Mouse (Mus musculus): ENCODE results near the gene C1qtnf6. TPM values are rescaled to one million over a fixed set of nuclear protein-coding genes. Genes with fewer than 3 reads are reported as not detected.
A peak's percentile ranks its signal among the peaks of the same experiment; 100 is the strongest.

C1qtnf6 gene
- total RNA-seq, 1 experiment from 2014 or later: 0.50 TPM

DNA sequence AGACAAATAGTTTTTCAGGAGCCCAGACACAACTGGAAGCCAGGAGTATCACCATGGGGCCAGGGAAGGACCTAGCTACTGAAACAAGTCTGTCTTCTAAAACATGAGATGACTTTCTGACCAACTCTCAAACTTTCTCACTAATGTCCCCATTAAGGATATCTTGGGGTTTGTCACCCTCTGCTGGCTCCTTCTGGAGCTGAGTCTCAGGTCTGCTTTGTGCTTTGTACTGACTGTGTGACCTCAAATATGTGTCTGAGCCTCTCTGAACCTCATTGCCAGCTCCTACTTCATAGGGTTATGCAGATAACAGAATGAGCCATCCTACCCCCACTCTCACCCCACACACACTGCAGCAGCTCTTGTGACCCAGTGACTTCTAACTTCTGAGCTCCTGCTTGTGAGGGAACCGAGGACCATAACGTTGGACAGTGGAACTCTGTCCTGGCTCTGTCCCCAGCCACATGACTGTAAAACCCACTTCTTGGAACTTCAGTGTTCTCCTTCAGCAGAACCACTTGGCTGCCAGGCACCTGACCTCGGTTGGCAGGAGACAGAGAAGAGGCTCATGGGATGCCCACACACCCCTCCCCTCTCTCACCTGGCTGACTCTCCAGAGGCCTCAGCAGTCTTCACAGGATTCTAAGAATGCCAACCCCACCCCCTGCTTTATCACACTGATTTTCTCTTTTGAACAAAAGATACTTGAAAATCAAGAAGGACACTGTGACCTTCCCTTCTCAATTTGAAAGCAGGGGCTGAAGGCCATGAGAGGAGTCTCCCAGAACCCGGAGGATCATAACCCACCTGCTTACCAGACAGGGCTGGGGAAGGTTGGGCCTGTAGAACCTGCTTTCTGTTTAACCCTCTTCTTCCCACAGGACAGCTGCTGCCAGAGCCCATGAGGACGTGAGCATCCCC, 16.5 kb upstream of the C1qtnf6 start:
- ATAC-seq (replicated peaks; ENCODE audit: low read depth, poor library complexity, severe bottlenecking): peak; percentile 52

DNA sequence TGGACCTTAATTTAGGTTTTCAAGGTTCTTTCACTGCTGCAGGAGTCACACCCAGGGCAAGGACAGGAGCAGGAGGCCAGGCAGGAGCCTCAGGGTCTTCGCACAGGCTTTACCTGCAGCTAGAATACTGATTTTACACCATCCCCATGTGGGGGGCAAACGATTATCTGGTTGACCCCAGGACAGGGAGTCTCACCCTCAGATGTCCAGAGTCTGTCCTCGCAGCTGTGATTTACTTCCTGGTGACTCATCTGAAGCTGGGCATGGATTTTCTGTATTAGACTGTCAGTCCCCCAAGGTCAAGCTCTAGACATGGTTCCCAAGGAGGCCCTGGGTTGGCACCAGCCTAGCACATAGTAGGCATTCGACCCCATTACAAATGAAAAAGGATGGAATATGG, 14.8 kb upstream of the C1qtnf6 start:
- ATAC-seq (replicated peaks; ENCODE audit: low read depth, poor library complexity, severe bottlenecking): no peak

DNA sequence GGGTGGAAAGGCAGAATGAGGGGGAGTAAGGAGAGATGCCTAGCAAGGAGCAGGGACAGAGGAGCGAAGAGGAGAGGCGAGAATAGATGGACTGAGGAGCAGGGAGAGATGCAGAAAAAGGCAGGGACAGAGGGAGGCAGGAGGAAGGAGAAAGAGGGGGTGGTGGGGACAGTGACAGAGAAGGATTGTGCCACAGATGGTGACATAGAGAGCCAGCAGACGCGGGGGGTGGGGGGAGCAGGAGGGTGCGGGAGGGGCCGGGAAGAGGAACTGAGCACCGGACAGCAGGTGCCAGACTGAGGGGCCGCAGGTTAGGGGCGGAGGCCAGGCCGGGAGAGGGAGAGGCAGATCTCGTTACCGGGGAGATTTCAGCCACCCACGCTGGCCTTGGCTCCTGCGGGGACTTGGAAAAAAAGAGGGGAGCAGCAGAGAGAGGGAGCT, 13.4 kb upstream of the C1qtnf6 start, which contains the start of gene Sstr3:
Gene Sstr3, minus strand, starts transcription at position 125 of the 441 bp plus-strand sequence.
- no peak for ATAC-seq (replicated peaks; ENCODE audit: low read depth, poor library complexity, severe bottlenecking)

DNA sequence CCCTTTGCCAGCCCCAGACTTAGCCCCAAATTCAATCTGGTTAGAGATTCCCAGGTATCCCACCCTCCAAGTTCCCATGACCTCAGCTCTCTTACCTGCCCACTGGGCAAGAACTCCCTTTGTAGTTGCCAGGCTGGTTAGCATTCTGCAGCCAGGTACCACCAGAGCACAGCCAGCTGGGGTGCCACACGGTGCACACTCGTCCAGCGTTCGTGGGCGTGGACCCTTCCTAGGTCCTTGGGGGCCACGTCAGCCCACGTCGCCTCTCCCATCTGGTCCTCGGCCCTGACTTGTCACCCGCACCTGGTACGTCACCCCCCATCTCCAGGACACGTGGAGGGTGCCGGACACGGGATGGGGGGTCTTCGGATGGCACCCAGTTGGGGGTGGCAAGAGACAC, 12.8 kb upstream of the C1qtnf6 start:
- no peak for ATAC-seq (replicated peaks; ENCODE audit: low read depth, poor library complexity, severe bottlenecking)

DNA sequence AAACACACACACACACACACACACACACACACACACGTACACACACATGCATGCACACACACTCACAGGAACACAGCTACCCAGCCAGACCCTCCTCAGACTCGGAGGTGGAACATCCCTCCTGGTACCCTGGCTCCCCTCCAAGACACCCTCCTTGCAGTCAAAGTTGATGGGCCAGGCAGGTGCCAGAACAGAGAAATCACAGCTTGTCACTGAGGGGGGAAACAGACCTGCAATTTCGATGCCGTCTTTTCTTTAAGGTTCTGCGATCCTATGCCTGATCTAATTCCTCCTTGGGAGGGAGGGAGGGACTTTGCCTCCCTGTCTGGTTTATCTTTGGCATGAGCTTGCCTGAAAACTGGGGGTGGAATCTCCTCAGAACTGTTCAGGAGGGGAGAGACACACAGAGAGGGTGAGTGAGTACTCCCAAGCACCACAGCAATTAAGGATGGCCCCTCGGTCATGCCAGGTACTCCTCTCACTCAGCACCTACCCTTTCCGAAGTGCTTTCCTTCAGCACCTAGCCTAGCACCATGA, 11.6 kb upstream of the C1qtnf6 start:
- no peak for ATAC-seq (replicated peaks; ENCODE audit: low read depth, poor library complexity, severe bottlenecking)

DNA sequence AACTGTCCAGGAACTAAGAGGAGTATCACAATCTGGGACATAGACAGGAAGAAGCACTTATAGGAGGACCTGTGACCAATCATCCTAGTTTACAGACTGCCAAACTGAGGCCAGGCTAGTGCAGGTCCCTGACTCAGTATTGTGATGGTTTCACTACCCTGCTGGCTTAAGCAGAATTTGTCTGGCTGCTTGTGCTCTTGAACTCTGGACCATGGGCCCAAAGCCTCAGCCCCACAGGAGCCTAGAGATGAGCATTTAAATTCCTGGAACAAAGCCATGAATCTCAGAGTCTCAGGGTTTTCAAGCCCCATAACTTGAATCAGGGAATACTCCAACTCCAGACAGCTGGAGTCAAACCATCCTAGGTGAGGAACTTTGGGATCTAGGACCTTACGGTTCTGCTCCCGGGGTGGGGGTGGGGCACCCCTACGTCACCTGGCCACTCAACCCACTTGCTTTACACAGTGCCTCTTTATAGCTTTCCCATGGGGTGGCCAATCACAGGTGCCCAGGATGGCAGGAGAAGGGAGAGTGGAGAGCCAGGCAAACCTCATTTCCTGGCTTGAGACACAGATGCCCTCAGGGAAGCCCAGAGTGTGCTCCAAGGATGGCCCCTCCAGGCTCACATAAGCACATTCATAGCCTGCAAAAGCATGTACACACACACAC, 11.0 kb upstream of the C1qtnf6 start:
- ATAC-seq (replicated peaks; ENCODE audit: low read depth, poor library complexity, severe bottlenecking): no peak

DNA sequence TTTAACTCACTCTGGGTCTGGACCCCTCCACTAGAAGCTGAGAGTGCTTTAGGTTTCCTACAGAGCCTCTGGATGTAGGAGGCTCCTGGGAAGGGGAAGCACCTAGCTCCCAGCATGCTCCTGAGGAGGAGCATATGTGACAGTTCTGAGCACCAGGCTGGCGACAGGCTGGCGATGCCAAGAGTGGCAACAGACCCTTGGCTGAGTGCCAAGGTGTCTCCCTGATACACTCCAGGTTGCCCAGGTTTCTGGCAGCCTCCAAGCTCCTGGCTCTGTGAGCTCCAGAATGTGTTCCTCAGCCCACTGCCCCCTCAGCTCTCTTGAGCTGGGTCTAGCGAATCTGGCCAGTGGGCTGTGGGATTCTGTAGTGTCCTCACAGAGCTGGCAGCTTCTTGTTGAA, 10.4 kb upstream of the C1qtnf6 start:
- no peak for ATAC-seq (replicated peaks; ENCODE audit: low read depth, poor library complexity, severe bottlenecking)

DNA sequence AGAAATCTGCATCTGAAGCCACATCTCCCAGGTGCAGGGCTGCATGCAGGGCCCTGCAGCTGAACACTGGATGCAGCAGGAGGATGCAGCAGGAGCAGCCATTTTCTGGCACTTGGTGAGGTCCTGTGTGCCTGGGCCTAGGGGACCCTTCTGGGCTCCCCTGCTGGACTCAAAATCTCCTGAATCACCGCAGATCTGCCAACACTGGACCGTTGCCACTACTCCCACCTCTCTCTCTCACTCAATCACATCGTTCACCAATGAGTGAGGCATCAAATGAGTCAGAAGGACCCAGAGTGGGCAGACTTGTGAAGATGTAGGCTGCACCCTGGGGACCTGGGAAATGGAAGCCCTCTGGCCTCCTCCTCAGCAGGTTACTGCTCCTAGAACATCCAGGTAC, 9.8 kb upstream of the C1qtnf6 start:
- no peak for ATAC-seq (replicated peaks; ENCODE audit: low read depth, poor library complexity, severe bottlenecking)

DNA sequence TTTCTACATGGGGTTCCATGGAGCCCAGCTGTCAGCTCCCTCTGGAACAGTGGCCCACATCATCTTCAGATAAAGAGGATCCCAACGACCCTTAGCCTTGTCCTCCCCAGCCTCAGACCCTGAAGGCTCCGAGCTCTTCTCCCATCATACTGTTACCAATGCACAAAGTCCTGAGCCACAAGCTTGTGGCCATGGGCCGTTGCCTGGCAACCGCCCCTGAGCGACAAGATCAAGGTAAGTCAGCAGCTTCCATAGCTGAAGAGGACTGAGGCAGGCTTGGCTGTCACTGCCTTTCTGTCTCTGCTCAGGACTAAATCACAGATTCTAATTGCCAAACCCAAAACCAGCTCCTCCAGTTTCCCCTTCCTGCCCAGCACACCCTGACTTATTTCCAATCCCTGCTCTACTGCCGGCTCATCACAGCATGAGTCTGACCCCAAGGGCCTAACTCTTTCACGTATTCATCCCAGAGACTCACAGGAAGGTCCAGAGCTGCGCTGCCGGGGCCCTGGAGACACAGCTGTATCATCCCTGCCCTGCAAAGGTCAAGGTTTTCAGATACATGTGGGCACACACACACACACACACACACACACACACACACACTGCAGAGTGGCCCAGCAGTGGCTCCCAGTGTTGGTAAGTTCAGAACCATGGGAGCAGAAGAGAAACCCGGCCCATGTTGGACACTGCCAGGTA, 4.7 kb upstream of the C1qtnf6 start:
- no peak for ATAC-seq (replicated peaks; ENCODE audit: low read depth, poor library complexity, severe bottlenecking)

DNA sequence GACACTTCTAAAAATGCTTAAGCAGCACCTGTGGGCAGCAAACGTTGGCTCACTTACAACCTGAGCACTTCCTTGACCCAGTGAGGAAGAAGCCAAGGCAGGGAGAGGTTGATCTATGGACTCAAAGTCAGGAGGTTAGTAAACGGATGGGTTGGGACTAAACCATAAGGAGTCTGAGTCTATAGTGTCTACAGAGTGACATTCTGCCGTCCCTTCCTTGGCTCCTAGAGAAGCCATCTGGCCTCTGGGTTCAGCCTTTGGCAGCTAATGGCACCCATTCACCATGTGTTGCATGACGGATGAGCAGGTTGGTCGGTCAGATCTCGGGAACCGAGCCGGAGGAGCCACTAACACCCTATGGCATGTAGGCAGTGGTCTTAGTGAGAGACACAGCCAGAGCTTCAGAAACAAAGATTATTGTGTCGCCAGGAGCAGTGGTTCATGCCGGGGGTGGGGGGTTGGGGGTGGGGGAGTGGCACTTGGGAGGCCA, 2.2 kb upstream of the C1qtnf6 start:
- ATAC-seq (replicated peaks; ENCODE audit: low read depth, poor library complexity, severe bottlenecking): no peak

DNA sequence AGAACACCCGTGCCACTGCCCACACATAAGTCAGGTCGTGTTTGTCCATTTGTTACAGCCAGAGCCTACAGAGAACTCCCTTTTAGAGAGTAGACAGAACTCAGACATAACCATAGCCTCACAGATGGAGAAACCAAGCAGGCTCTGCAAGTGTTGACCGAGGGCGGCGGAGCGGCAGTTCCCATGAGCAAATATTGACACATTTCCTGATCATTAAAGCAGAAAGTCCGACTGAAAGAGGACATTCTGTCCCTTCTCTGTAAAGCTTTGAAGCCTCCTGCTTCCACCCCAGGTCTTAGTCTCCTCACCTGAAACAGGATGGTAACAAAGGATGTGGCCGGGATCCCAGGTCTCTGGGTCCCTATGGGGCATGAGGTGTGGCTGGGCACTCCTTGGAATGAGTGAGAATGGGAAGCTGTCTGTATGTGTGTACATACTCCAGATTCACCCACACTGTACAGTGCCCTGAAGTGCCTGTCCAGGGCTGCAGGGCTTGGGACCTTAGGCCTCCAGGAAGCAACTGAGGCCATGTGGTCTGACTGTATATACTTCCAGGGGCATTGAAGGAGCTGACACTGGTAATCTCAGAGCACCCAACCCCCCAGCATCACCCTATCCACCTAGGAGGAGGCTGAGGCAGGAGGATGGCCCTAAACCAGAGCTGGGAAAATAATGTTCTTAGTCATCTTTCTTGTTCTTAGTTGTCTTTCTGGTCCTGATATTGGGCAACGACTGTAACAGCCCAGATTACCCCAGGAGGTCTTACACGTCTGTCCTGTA, 1.5 kb upstream of the C1qtnf6 start:
- no peak for ATAC-seq (replicated peaks; ENCODE audit: low read depth, poor library complexity, severe bottlenecking)

DNA sequence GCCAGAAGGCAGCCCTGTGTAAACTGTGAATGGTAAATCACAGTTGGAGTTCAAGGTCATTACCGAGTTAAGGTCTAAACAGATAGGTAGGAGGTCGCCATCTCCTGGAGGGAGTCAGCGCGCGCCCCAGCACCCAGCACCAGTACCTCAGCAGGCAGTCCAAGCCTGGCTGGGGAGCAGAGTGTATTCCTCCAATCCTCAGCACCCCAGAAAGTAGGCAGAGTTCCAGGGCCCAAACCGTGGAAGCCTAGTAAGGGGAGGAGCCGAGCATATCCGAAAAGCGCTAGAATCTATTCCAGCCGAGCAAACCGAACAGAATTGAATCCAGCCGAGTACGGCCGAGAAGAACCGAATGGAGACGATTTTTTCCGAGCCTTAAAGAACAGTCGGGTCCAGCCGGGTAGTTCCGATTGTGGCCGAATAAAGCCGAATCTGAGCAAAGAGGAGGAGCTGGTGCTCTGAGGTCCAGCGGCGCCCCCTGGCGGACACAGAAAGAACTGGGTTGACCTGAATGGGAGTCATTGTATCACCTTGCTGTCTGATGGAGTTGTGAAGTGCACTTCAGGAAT, 769 bp upstream of the C1qtnf6 start:
- peak; percentile 84 for ATAC-seq (replicated peaks; ENCODE audit: low read depth, poor library complexity, severe bottlenecking)

DNA sequence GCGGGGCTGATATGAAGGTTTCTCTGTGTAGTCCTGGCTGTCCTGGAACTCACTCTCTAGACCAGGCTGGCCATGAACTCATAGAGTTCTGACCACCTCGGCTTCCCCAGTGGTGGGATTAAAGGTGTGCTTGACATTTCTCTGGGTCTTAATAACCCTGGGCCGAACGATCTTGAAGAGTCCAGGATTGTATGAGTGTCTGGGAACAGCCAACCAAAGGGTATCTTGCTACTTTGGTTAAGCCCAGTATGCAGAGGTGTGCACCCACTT, 170 bp upstream of the C1qtnf6 start:
- no peak for ATAC-seq (replicated peaks; ENCODE audit: low read depth, poor library complexity, severe bottlenecking)

DNA sequence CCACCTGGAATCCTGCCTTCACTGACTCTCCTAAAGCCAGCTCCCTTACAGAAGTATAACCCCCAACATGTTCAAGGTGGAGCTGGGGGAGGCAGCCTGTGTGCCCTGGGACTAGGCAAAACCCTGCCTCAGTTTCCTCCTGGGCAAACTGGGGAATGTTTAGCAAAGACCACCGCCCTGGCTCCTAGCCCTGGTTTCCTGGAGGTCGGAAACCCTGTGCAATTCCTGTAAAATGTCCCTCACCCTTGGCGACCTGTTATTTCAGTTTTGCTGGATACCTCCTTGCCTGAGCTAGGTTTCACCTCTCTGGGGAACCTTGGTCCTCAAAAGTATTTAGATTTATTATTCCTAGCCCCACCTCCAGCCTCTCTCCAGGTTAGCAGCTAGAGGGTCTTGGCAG, 1.1 kb downstream of the C1qtnf6 start:
- no peak for ATAC-seq (replicated peaks; ENCODE audit: low read depth, poor library complexity, severe bottlenecking)

DNA sequence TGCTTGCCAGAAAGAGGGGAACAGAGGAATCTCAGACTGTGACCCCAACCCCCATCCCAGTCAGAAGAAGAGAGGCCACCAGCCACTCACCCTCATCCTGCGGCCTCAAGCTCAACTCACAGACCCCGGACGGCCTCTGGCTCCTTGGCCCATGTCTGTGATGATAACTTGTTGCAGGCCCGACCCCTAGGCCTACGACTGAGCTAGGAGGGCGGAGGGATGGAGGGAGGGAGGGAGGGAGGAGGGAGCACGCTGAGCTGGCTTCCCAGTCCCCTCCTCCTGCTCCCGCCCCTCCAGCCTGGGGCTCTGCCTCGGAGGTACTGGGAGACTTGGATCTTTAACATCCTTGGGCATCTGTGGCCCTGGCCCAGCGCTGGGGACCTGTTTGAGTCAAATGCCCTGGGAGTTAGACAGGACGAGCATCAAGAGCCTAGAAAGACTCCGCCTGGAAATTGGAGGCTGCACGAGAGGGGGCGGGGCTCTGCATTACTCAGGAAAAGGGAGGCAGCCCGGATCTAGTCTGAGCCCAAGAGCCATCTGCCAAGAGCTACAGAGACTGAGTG, 1.7 kb downstream of the C1qtnf6 start:
- ATAC-seq (replicated peaks; ENCODE audit: low read depth, poor library complexity, severe bottlenecking): no peak

DNA sequence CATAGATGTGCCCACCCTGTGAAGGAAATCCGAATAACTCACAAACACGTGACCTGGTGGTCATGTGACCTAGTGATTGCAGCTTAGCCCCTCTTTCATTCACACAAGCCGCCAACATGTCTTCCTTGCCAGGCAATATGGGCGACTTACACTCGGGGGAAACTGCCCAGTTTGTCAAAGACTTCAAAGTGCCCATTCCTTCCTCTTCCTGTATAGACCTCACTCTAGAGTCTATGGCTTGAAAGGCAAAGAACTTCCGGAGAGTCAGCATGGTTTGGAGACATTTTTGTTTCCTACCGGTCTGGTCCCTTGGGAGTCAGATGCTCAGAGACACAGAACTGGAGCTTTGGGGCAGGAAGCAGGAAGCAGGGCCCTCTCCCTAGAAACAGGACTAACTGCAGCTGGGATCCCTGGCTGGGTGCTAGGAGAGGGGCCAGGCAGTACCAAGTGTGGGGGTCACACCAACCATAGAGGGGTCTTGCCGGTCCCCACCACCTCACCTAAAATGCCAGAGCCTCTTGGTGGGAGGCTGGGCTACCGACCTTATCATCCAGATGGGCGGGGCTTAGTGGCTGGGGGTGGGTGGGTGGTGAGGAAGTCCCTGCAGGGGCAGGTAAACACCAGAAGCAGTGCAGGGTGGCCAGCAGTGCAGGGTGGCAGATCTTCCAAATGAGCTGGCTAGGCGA, 2.3 kb downstream of the C1qtnf6 start:
- no peak for ATAC-seq (replicated peaks; ENCODE audit: low read depth, poor library complexity, severe bottlenecking)

DNA sequence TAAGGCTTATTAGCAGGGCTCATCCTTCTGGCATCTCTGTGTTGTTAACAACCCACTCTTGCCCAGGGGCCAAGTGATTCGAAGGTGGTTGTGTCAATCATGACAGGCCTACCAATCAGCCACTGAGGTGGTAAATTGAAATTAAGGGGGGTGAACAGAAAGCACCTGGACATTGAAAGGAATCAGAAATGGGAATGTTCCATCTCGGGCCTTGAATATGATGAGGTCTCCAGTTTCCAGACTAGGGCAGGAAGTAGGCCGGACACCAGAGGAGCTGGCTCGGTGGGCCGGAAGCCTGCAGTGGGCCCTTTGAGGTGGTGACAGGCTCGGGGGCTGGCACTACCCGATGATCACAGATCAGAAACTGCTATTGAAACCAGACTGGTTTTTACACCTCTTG, 3.2 kb downstream of the C1qtnf6 start:
- ATAC-seq (replicated peaks; ENCODE audit: low read depth, poor library complexity, severe bottlenecking): no peak; the same call in 1 of the 2 replicates

DNA sequence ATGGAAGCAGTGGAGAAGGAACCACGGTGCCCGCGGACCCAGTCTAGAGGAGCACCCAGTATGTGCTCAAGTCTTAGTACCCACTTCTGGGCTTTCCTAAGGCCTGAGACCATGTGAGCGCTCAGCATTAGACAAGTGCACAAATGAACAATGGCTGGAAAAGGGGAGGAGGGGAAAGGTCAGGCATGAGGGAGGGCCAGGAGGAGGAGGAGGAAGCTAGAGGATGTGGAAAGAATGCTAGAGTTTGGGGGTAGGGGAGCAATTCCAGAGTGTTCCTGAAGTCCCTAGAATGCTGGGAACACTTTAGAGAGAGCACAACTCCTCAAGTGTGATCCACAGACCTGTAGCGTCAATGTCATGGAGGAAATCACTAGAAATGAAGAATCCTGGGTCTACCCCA, 7.1 kb downstream of the C1qtnf6 start:
- no peak for ATAC-seq (replicated peaks; ENCODE audit: low read depth, poor library complexity, severe bottlenecking)

DNA sequence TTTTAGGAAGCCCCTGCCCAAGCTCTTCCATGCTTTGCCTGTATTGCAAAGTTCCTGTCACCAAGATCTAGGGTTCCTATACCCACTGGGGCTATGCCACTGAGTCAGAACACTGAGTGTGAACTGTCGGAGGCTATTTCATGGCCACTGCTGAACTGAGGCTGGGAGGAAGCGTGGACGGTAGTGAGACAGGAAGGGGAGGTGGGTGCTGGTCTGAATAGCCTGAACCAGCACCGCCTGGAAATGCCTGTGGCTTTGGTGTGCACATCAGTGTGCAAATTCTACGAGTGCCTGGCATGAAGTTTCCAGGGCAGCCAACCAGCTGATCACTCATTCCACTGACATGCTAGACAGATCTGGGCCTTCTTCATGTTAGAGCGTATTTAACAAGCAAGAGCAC, 9.3 kb downstream of the C1qtnf6 start:
- no peak for ATAC-seq (replicated peaks; ENCODE audit: low read depth, poor library complexity, severe bottlenecking)

All from common myeloid progenitor, adult 5-6 weeks (primary cell).